Mouse (Mus musculus): ENCODE measurements at regions not wholly inside any gene's neighbourhood (a gene's known extent, or its start where the extent isn't known, plus 50 kb on each side); places are given as distances from the start of the nearest gene placed in this dataset.
"Not testable (repeated sequence)": the region's sequence is repeated elsewhere in the genome, so short reads cannot be mapped to it uniquely, and the experiment has no call there.

DNA sequence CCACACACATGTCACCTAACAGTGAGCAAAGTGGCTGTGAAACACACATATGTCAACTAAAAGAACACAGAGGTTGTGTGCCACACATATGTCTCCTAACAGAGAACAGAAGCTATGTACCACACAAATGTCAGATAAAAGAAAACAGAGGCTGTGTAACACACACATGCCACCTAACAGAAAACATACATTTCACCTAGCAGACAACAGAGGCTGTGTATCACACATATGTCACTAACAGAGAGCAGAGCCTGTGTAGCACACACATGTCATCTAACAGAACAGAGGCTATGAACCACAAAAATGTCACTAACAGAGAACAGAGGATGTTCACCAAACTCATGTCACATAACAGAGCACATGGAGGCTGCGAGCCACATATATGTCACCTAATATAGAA, 103.6 kb upstream of the Thrb start:
- no peak for DNase-seq (ENCODE audit: low spot score)

DNA sequence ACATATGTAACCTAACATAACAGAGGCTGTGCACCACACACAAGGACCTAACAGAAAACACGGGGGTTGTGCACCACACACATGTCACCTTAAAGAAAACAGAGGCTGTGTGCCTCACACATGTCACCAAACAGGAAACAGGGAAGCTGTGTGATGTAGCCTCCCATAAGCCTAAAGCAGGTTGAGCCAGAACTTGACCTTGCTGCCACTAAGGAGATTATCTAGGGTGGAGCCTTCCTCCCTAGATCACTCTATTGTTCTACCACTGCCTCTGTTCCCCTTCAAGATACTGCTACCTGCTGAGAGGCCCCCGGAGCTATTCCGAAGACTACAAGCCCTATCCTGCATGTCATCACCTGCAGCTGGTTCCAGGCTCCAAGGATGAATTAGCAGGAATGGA, 100.1 kb upstream of the Thrb start:
- not testable (repeated sequence) for DNase-seq (ENCODE audit: low spot score)

DNA sequence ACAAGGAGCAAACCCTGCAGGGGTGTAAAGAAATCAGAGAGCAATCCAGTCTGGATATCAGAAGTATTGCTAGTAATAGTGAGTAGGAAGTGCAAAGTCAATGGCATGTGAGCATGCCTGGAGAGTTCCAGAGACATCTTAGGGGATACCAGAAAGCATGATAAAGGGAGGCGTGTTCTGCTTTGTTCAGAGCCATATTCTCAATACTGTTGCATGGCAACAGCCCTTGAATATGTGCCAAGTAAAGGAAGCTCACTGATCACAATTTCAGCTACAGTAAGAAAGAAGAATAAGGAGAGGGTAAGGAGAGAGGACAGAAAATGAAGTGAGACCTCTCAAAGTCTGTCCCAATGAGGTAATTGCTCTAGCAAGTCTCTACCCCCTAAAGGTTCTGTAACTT, 92.1 kb upstream of the Thrb start:
- no peak for DNase-seq (ENCODE audit: low spot score)

DNA sequence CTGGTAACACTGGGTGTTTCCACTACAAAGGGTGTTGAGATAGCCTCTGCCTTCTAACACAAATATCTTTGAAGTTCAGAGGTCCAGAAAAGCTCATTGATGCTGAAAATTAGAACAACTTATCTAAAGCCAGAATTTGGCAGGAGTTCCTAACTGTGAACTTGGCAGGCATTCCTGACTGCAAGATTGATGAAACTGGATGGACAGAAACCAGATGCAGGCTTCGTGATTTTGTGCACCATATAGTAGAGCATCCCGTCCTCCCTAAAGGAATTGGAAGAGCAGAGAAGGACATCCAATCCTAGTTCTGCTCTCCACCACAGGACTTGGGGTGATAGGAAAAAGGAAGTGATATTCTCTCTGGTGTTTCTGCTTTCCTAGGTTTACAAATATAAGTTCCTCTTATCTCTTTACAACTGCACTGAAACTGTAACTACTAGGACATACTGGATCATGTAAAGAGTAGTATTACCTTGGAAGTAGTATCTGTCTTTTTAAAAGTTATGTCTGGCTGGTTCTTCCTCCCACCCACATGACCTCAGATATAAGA, 90.9 kb upstream of the Thrb start:
- DNase-seq (ENCODE audit: low spot score), result no peak

DNA sequence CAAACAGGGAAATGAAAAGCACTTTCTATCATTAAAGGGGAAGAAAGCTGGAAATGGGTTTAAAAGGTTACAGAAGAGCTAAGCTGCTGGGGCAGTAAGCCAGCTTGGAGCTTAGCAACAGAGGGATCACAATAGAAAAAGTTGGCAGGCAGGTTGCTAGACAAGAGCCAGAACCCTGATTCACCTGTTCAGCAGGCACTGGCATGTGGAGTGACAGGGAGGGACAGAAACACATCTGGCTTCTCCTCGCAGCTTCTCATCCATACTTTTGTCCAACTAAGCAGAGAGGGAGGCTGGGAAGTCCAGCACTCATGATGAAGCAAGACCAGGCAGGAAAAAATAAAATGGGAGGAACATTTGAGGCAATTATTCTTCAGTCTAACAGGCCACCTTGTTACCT, 81.3 kb upstream of the Thrb start:
- DNase-seq (ENCODE audit: low spot score), result no peak

DNA sequence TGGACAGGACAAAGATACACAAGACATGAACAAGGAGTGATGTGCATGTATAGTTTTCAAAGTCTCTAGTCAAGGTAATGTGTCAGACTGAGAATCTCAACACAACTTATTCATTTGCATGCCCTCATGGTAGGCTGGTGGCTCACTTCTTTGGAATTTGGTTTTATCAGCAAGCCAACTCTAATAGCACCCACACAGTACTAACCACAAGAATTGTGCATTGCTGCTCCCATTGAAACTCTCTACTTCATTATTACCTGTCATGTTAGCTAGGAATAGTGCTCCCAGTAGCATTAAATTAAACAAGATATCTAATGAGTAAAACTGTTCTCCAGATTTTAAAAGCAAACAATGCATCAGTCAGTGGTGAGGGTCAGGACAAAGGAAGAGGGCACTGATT, 70.5 kb upstream of the Thrb start:
- DNase-seq (ENCODE audit: low spot score), result no peak

DNA sequence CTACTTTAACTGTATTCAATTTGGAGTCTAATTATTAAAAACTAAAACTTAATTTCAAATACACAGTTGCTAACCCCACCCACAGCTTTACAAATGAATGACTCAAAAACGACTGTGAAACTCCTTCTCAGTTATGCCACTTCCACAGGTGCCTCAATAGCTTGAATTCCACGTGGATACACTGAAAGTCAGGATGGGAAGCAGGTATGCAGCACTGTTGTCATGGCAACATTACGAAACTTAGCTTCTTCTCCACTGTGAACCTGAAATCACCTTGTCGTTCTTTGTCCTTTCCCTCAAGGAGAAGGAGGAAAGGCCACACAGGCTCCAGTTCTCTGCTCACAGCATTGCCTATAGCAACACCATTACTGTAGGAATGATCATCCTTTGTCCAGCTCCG, 60.5 kb upstream of the Thrb start:
- no peak for DNase-seq (ENCODE audit: low spot score)

DNA sequence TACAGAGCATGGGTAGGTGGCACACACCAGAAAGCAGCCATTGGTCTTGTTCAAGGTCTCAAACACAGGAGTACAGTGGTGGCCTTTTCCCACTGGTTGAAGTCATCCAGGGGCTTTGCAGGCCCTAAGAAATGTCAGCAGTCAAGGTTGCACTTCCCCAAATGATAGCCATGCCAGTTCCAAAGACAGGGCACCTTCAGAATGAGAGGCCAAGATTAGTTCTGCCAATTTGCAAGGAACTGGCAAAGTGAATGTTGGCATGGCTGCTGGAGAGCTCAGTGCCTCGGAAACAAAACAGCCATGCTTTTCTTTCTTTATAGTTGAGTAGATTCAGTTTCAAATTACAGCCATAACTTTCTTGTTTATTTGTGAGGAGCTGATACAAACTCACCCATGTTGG, 57.7 kb upstream of the Thrb start:
- DNase-seq (ENCODE audit: low spot score), result no peak

DNA sequence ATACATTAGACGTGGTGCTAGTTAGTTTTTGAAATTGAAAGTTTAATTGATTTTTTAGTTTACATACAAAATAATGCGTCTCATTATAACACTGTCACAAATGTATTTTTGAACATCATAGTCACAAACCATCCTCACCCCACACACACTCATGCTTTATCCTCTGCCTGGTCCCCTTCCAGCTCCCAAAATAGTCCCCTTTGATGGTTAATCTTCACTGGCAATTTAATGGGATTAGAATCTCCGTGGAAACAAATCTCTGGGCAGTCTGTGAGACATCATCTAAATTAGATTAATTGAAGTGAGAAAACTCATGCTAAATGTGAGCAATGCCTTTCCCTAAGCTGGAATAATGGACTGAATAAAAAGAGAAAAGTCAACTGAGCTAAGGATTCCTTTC, 54.0 kb upstream of the Thrb start:
- peak; percentile 5 for DNase-seq (ENCODE audit: low spot score)

DNA sequence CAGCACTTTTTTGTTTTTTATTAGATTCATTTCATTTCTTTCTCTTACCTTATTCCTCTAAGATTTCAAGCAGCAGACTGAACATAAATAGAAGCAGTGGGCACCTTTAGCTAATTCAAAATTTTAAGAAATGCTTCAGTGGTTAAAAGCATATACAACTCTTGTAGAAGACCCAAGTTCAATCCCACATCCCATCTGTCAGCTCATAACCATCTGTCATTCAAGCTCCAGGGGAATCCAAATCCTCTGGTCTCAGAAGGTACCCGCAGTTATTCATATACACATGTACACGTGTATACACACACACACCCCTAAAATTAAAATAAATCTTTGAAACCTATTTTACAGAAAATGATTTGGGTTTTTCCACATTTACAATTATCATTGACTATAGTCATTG, 52.9 kb upstream of the Thrb start:
- DNase-seq (ENCODE audit: low spot score), result no peak
